Mouse (Mus musculus) neural tube, embryonic 12.5 days (tissue): ENCODE measurements around the gene Hoxb9. TPM values are rescaled to one million over a fixed set of nuclear protein-coding genes. Genes with fewer than 3 reads are reported as not detected.

Source experiments
- ATAC-seq: fragments of 200-750 bp; cut with Nextera tagmentation; 2 replicates; pipeline ENCODE4 v1.8.0; 2017; ENCODE audit warnings: low read depth, mild to moderate bottlenecking, moderate TSS enrichment, moderate library complexity; ENCODE audit not compliant: low FRiP score
- H3K27ac ChIP-seq: fragments of 300-500 bp; sonication (generic); 2 replicates; pipeline ENCODE4 v1.5.1; 2016
- H3K27me3 ChIP-seq: fragments of 300-500 bp; sonication (generic); replicated peaks from 2 replicates; pipeline ENCODE4 v1.6.1; 2016; ENCODE audit warnings: mild to moderate bottlenecking
- H3K36me3 ChIP-seq: fragments of 300-500 bp; sonication (generic); 2 replicates; pipeline ENCODE4 v1.6.1; 2016; ENCODE audit warnings: mild to moderate bottlenecking
- H3K4me1 ChIP-seq: fragments of 300-500 bp; sonication (generic); 2 replicates; pipeline ENCODE4 v1.6.1; 2016
- H3K4me2 ChIP-seq: fragments of 300-500 bp; sonication (generic); replicated peaks from 2 replicates; pipeline ENCODE4 v1.6.1; 2016; ENCODE audit warnings: mild to moderate bottlenecking
- H3K4me3 ChIP-seq: fragments of 300-500 bp; sonication (generic); 2 replicates; pipeline ENCODE4 v1.5.1; 2016
- H3K9ac ChIP-seq: fragments of 300-500 bp; sonication (generic); 2 replicates; pipeline ENCODE4 v1.6.1; 2016; ENCODE audit warnings: mild to moderate bottlenecking
- H3K9me3 ChIP-seq: fragments of 300-500 bp; sonication (generic); 2 replicates; pipeline ENCODE4 v1.6.1; 2016; ENCODE audit warnings: mild to moderate bottlenecking
- WGBS: fragments of 180-500 bp; shearing (Covaris S2); methylation state at CpG from one replicate; pipeline ENCODE4 v1.1.7; 2016; 5-methylcytosine and 5-hydroxymethylcytosine counted together
- polyA plus RNA-seq: library from polyadenylated mRNA; unstranded; fragments of >200 nt; fragmentation: Nextera tagmentation; extraction: Ambion mirVana; gene quantifications from 2 replicates; pipeline ENCODE4 v1.2.1, GENCODE M21; 2016

Hoxb9 gene
- polyA plus RNA-seq, 1 experiment from 2014 or later = 76.1 TPM

GRCm38 (mm10) chr11:96257141-96257540 lies 14.1 kb upstream of the Hoxb9 start:
- H3K36me3 ChIP-seq = no peaks in the 10 kb centered on the region

GRCm38 (mm10) chr11:96259038-96259437 lies 12.2 kb upstream of the Hoxb9 start:
- no peak overlapping the region for H3K27ac ChIP-seq
- 4% methylated on average over 2 of the region's 2 CpGs for WGBS
- no peak for ATAC-seq
- H3K4me2 ChIP-seq = no peak overlapping the region
- H3K27me3 ChIP-seq = peaks cover 65% of the 10 kb centered on the region
- no peaks in the 10 kb centered on the region for H3K36me3 ChIP-seq
- no peaks in the 10 kb centered on the region for H3K9me3 ChIP-seq
- H3K4me1 ChIP-seq = peaks cover 90% of the 10 kb centered on the region
- H3K9ac ChIP-seq = no peak overlapping the region
- no peak overlapping the region for H3K4me3 ChIP-seq

More at GRCm38 (mm10) chr11:96257141-96257540, 14.1 kb upstream of the Hoxb9 start:
- ATAC-seq = no peak
- Histone ChIP-seq H3K27me3 (peaks cover 71% of the 10 kb centered on the region), H3K4me2 (0 out of 2 replicates have a peak overlapping the region, but pooled peaks have one; percentile 14), H3K27ac (no peak overlapping the region), H3K9me3 (no peaks in the 10 kb centered on the region), H3K9ac (no peak overlapping the region), H3K4me3 (no peak overlapping the region), H3K4me1 (peaks cover 78% of the 10 kb centered on the region)
- WGBS = 25% methylated on average over 2 of the region's 2 CpGs

GRCm38 (mm10) chr11:96259511-96259910 lies 11.7 kb upstream of the Hoxb9 start:
- no peaks in the 10 kb centered on the region for H3K36me3 ChIP-seq
- H3K4me1 ChIP-seq = peaks cover 90% of the 10 kb centered on the region
- WGBS = 0% methylated on average over 1 of the region's 1 CpGs

GRCm38 (mm10) chr11:96260310-96260970 lies 10.8 kb upstream of the Hoxb9 start:
- peak overlapping the region; percentile 51 for H3K4me2 ChIP-seq
- H3K4me1 ChIP-seq = peaks cover 93% of the 10 kb centered on the region
- H3K9me3 ChIP-seq = no peaks in the 10 kb centered on the region
- peaks cover 58% of the 10 kb centered on the region for H3K27me3 ChIP-seq
- no peak overlapping the region for H3K4me3 ChIP-seq
- H3K36me3 ChIP-seq = no peaks in the 10 kb centered on the region
- no peak for ATAC-seq
- H3K27ac ChIP-seq = no peak overlapping the region
- H3K9ac ChIP-seq = 0 out of 2 replicates have a peak overlapping the region, but pooled peaks have one; percentile 17
- WGBS = 2% methylated on average over 23 of the region's 23 CpGs

More at GRCm38 (mm10) chr11:96259511-96259910, 11.7 kb upstream of the Hoxb9 start:
- Histone ChIP-seq H3K27ac (no peak overlapping the region), H3K9me3 (no peaks in the 10 kb centered on the region), H3K27me3 (peaks cover 60% of the 10 kb centered on the region), H3K4me3 (no peak overlapping the region), H3K4me2 (peak overlapping the region; percentile 51; the same call in 1 of the 2 replicates), H3K9ac (no peak overlapping the region)
- ATAC-seq = no peak

GRCm38 (mm10) chr11:96261323-96261890 lies 9.8 kb upstream of the Hoxb9 start:
- H3K27ac ChIP-seq = no peak overlapping the region
- no peaks in the 10 kb centered on the region for H3K36me3 ChIP-seq
- H3K27me3 ChIP-seq = peaks cover 49% of the 10 kb centered on the region
- 0 out of 2 replicates have a peak overlapping the region, but pooled peaks have one; percentile 0 for H3K4me3 ChIP-seq
- peak overlapping the region; percentile 51 for H3K4me2 ChIP-seq
- H3K4me1 ChIP-seq = peaks cover 93% of the 10 kb centered on the region
- 3% methylated on average over 24 of the region's 24 CpGs for WGBS
- H3K9me3 ChIP-seq = no peaks in the 10 kb centered on the region
- 0 out of 2 replicates have a peak overlapping the region, but pooled peaks have one; percentile 26 for H3K9ac ChIP-seq
- no peak for ATAC-seq

- H3K27me3 ChIP-seq = peaks cover 42% of the 10 kb centered on the region
- H3K4me2 ChIP-seq = peak overlapping the region; percentile 51; the same call in 1 of the 2 replicates
- H3K27ac ChIP-seq = no peak overlapping the region
- H3K4me1 ChIP-seq = peaks cover 92% of the 10 kb centered on the region
- no peaks in the 10 kb centered on the region for H3K36me3 ChIP-seq
- 20% methylated on average over 6 of the region's 6 CpGs for WGBS
- H3K9me3 ChIP-seq = no peaks in the 10 kb centered on the region
- H3K4me3 ChIP-seq = no peak overlapping the region
- H3K9ac ChIP-seq = no peak overlapping the region
- no peak for ATAC-seq
Measured at GRCm38 (mm10) chr11:96262262-96262830, 8.9 kb upstream of the Hoxb9 start.

GRCm38 (mm10) chr11:96263636-96264389 lies 7.4 kb upstream of the Hoxb9 start:
- no peak for ATAC-seq
- Histone ChIP-seq H3K9ac (peak overlapping the region; percentile 51), H3K36me3 (no peaks in the 10 kb centered on the region), H3K4me3 (peak overlapping the region; percentile 7; the same call in 1 of the 2 replicates), H3K4me2 (peak overlapping the region; percentile 52), H3K4me1 (peaks cover 87% of the 10 kb centered on the region), H3K27me3 (peaks cover 38% of the 10 kb centered on the region), H3K27ac (no peak overlapping the region), H3K9me3 (no peaks in the 10 kb centered on the region)
- 5% methylated on average over 33 of the region's 33 CpGs for WGBS

- Histone ChIP-seq H3K27me3 (peaks cover 32% of the 10 kb centered on the region), H3K4me1 (peaks cover 86% of the 10 kb centered on the region), H3K4me2 (peak overlapping the region; percentile 52), H3K9me3 (no peaks in the 10 kb centered on the region), H3K36me3 (no peaks in the 10 kb centered on the region), H3K9ac (peak overlapping the region; percentile 51), H3K27ac (no peak overlapping the region), H3K4me3 (0 out of 2 replicates have a peak overlapping the region, but pooled peaks have one; percentile 7)
- 16% methylated on average over 8 of the region's 8 CpGs for WGBS
- no peak for ATAC-seq
Measured at GRCm38 (mm10) chr11:96264390-96265020, 6.8 kb upstream of the Hoxb9 start.

GRCm38 (mm10) chr11:96265954-96266353 lies 5.3 kb upstream of the Hoxb9 start:
- peak overlapping the region; percentile 67 for H3K27ac ChIP-seq
- 3% methylated on average over 7 of the region's 7 CpGs for WGBS
- H3K4me2 ChIP-seq = peak overlapping the region; percentile 52
- no peak for ATAC-seq
- H3K9me3 ChIP-seq = no peaks in the 10 kb centered on the region
- H3K36me3 ChIP-seq = no peaks in the 10 kb centered on the region
- no peak overlapping the region for H3K4me3 ChIP-seq
- H3K9ac ChIP-seq = 0 out of 2 replicates have a peak overlapping the region, but pooled peaks have one; percentile 26
- H3K27me3 ChIP-seq = peaks cover 25% of the 10 kb centered on the region
- H3K4me1 ChIP-seq = peaks cover 86% of the 10 kb centered on the region

- WGBS = 32% methylated on average over 7 of the region's 7 CpGs
- no peak overlapping the region for H3K9ac ChIP-seq
- ATAC-seq = no peak
- H3K4me3 ChIP-seq = no peak overlapping the region
- H3K27ac ChIP-seq = no peak overlapping the region
- H3K9me3 ChIP-seq = no peaks in the 10 kb centered on the region
- H3K27me3 ChIP-seq = peaks cover 17% of the 10 kb centered on the region
- peaks cover 79% of the 10 kb centered on the region for H3K4me1 ChIP-seq
- H3K4me2 ChIP-seq = peak overlapping the region; percentile 52
- H3K36me3 ChIP-seq = no peaks in the 10 kb centered on the region
Measured at GRCm38 (mm10) chr11:96267021-96267920, 4.0 kb upstream of the Hoxb9 start.
